Mouse (Mus musculus) liver, embryonic 13.5 days (tissue): Measurements from ENCODE around the gene Lrrk1. TPM values are rescaled to one million over a fixed set of nuclear protein-coding genes. Genes with fewer than 3 reads are reported as not detected.

Source experiments
- ATAC-seq: fragments of 200-750 bp; cut with Nextera tagmentation; 2 replicates; pipeline ENCODE4 v1.8.0; 2017; ENCODE audit warnings: low read depth, mild to moderate bottlenecking, moderate number of reproducible peaks, moderate library complexity
- DNase-seq: peaks from one replicate; pipeline ENCODE4 v3.0.0; 2022
- H3K27ac ChIP-seq: fragments of 300-500 bp; sonication (generic); 2 replicates; pipeline ENCODE4 v1.5.1; 2015; ENCODE audit warnings: moderate library complexity, mild to moderate bottlenecking, inconsistent platforms
- H3K27me3 ChIP-seq: fragments of 300-500 bp; sonication (generic); 2 replicates; pipeline ENCODE4 v1.6.1; 2015; ENCODE audit warnings: mild to moderate bottlenecking, inconsistent platforms
- H3K36me3 ChIP-seq: fragments of 300-500 bp; sonication (generic); 2 replicates; pipeline ENCODE4 v1.6.1; 2015; ENCODE audit warnings: mild to moderate bottlenecking, inconsistent platforms
- H3K4me1 ChIP-seq: fragments of 300-500 bp; sonication (generic); replicated peaks from 2 replicates; pipeline ENCODE4 v1.6.1; 2015; ENCODE audit warnings: inconsistent platforms
- H3K4me2 ChIP-seq: fragments of 300-500 bp; sonication (generic); 2 replicates; pipeline ENCODE4 v1.6.1; 2015; ENCODE audit warnings: inconsistent platforms, mild to moderate bottlenecking, moderate library complexity
- H3K4me3 ChIP-seq: fragments of 300-500 bp; sonication (generic); replicated peaks from 2 replicates; pipeline ENCODE4 v1.5.1; 2015; ENCODE audit warnings: mild to moderate bottlenecking, inconsistent platforms
- H3K9ac ChIP-seq: fragments of 300-500 bp; sonication (generic); 2 replicates; pipeline ENCODE4 v1.6.1; 2015; ENCODE audit warnings: mild to moderate bottlenecking, inconsistent platforms
- H3K9me3 ChIP-seq: fragments of 300-500 bp; sonication (generic); replicated peaks from 2 replicates; pipeline ENCODE4 v1.6.1; 2016; ENCODE audit warnings: inconsistent platforms
- WGBS: fragments of 180-500 bp; shearing (Covaris S2); methylation state at CpG from one replicate; pipeline ENCODE4 v1.1.7; 2015; ENCODE audit not compliant: insufficient replicate concordance; 5-methylcytosine and 5-hydroxymethylcytosine counted together
- polyA plus RNA-seq: library from polyadenylated mRNA; unstranded; fragments of >200 nt; fragmentation: Nextera tagmentation; extraction: Ambion mirVana; gene quantifications from 2 replicates; pipeline ENCODE4 v1.2.1, GENCODE M21; 2015

Lrrk1 gene
- polyA plus RNA-seq, 1 experiment from 2014 or later, result 4.2 TPM

GRCm38 (mm10) chr7:66253975-66254651 is 134.0 kb downstream of the Lrrk1 start:
- H3K9ac ChIP-seq, result no peak overlapping the region
- peaks cover 51% of the 10 kb centered on the region for H3K4me1 ChIP-seq
- H3K9me3 ChIP-seq, result no peaks in the 10 kb centered on the region
- no peak overlapping the region for H3K27ac ChIP-seq
- DNase-seq (no peak), ATAC-seq (no peak)
- H3K4me3 ChIP-seq, result no peak overlapping the region
- 49% methylated on average over 8 of the region's 8 CpGs for WGBS
- no peak overlapping the region for H3K4me2 ChIP-seq
- no peaks in the 10 kb centered on the region for H3K36me3 ChIP-seq
- no peaks in the 10 kb centered on the region for H3K27me3 ChIP-seq

GRCm38 (mm10) chr7:66250030-66250429 is 138.1 kb downstream of the Lrrk1 start:
- H3K27me3 ChIP-seq, result no peaks in the 10 kb centered on the region
- no peaks in the 10 kb centered on the region for H3K9me3 ChIP-seq
- no peak overlapping the region for H3K4me3 ChIP-seq
- peaks cover 71% of the 10 kb centered on the region for H3K4me1 ChIP-seq
- 0 out of 2 replicates have a peak overlapping the region, but pooled peaks have one; percentile 48 for H3K27ac ChIP-seq
- no peak overlapping the region for H3K4me2 ChIP-seq
- H3K9ac ChIP-seq, result no peak overlapping the region
- H3K36me3 ChIP-seq, result no peaks in the 10 kb centered on the region
- 13% methylated on average over 6 of the region's 6 CpGs for WGBS
- ATAC-seq, result peak; percentile 83
- DNase-seq, result peak; percentile 76

- 82% methylated on average over 3 of the region's 3 CpGs for WGBS
- DNase-seq, result no peak
- 0 out of 2 replicates have a peak overlapping the region, but pooled peaks have one; percentile 27 for H3K9ac ChIP-seq
- H3K4me1 ChIP-seq, result peaks cover 69% of the 10 kb centered on the region
- no peak overlapping the region for H3K4me3 ChIP-seq
- no peak for ATAC-seq
- H3K27me3 ChIP-seq, result peaks cover 4% of the 10 kb centered on the region; the same call in 1 of the 2 replicates
- H3K9me3 ChIP-seq, result no peaks in the 10 kb centered on the region
- no peaks in the 10 kb centered on the region for H3K36me3 ChIP-seq
- no peak overlapping the region for H3K4me2 ChIP-seq
- H3K27ac ChIP-seq, result peak overlapping the region; percentile 48; the same call in 1 of the 2 replicates
Measured at GRCm38 (mm10) chr7:66249426-66249825, 138.7 kb downstream of the Lrrk1 start.

GRCm38 (mm10) chr7:66249020-66249419 is 139.1 kb downstream of the Lrrk1 start:
- WGBS, result 54% methylated on average over 2 of the region's 2 CpGs
- peaks cover 67% of the 10 kb centered on the region for H3K4me1 ChIP-seq

GRCm38 (mm10) chr7:66248270-66248669 is 139.9 kb downstream of the Lrrk1 start:
- Histone ChIP-seq H3K9ac (peak overlapping the region; percentile 4; the same call in 1 of the 2 replicates), H3K27ac (peak overlapping the region; percentile 49), H3K4me3 (no peak overlapping the region), H3K9me3 (no peaks in the 10 kb centered on the region), H3K27me3 (peaks cover 7% of the 10 kb centered on the region; the same call in 1 of the 2 replicates), H3K36me3 (no peaks in the 10 kb centered on the region), H3K4me1 (peaks cover 59% of the 10 kb centered on the region), H3K4me2 (no peak overlapping the region)
- ATAC-seq (peak; percentile 46), DNase-seq (no peak)

More at GRCm38 (mm10) chr7:66249020-66249419, 139.1 kb downstream of the Lrrk1 start:
- no peak overlapping the region for H3K4me3 ChIP-seq
- peak overlapping the region; percentile 49; the same call in 1 of the 2 replicates for H3K27ac ChIP-seq
- H3K27me3 ChIP-seq, result peaks cover 7% of the 10 kb centered on the region; the same call in 1 of the 2 replicates
- H3K9me3 ChIP-seq, result no peaks in the 10 kb centered on the region
- DNase-seq, result no peak
- ATAC-seq, result no peak
- H3K9ac ChIP-seq, result no peak overlapping the region
- no peak overlapping the region for H3K4me2 ChIP-seq
- H3K36me3 ChIP-seq, result no peaks in the 10 kb centered on the region

GRCm38 (mm10) chr7:66247274-66248021 is 140.7 kb downstream of the Lrrk1 start:
- Histone ChIP-seq H3K36me3 (no peaks in the 10 kb centered on the region), H3K9ac (no peak overlapping the region), H3K4me1 (peaks cover 51% of the 10 kb centered on the region), H3K4me2 (no peak overlapping the region), H3K9me3 (no peaks in the 10 kb centered on the region), H3K27ac (0 out of 2 replicates have a peak overlapping the region, but pooled peaks have one; percentile 49), H3K27me3 (peaks cover 7% of the 10 kb centered on the region; the same call in 1 of the 2 replicates), H3K4me3 (no peak overlapping the region)
- no peak for ATAC-seq
- WGBS, result 59% methylated on average over 12 of the region's 12 CpGs
- no peak for DNase-seq

GRCm38 (mm10) chr7:66246716-66247235 is 141.4 kb downstream of the Lrrk1 start:
- H3K4me1 ChIP-seq, result peaks cover 44% of the 10 kb centered on the region
- peaks cover 7% of the 10 kb centered on the region; the same call in 1 of the 2 replicates for H3K27me3 ChIP-seq
- H3K9ac ChIP-seq, result no peak overlapping the region
- H3K27ac ChIP-seq, result no peak overlapping the region
- no peak for ATAC-seq
- H3K4me2 ChIP-seq, result no peak overlapping the region
- no peaks in the 10 kb centered on the region for H3K9me3 ChIP-seq
- WGBS, result 60% methylated on average over 11 of the region's 11 CpGs
- H3K4me3 ChIP-seq, result no peak overlapping the region
- no peak for DNase-seq
- no peaks in the 10 kb centered on the region for H3K36me3 ChIP-seq

GRCm38 (mm10) chr7:66245646-66246045 is 142.5 kb downstream of the Lrrk1 start:
- Histone ChIP-seq H3K9ac (no peak overlapping the region), H3K36me3 (no peaks in the 10 kb centered on the region), H3K4me1 (peaks cover 41% of the 10 kb centered on the region), H3K4me3 (no peak overlapping the region), H3K4me2 (no peak overlapping the region), H3K9me3 (no peaks in the 10 kb centered on the region), H3K27me3 (peaks cover 7% of the 10 kb centered on the region; the same call in 1 of the 2 replicates), H3K27ac (no peak overlapping the region)
- WGBS, result 78% methylated on average over 5 of the region's 5 CpGs
- DNase-seq (no peak), ATAC-seq (no peak)

GRCm38 (mm10) chr7:66243766-66244325 is 144.3 kb downstream of the Lrrk1 start:
- no peaks in the 10 kb centered on the region for H3K36me3 ChIP-seq
- H3K27ac ChIP-seq, result no peak overlapping the region
- H3K4me3 ChIP-seq, result no peak overlapping the region
- no peak overlapping the region for H3K9ac ChIP-seq
- H3K4me1 ChIP-seq, result peaks cover 24% of the 10 kb centered on the region
- H3K27me3 ChIP-seq, result peaks cover 7% of the 10 kb centered on the region; the same call in 1 of the 2 replicates
- no peaks in the 10 kb centered on the region for H3K9me3 ChIP-seq
- H3K4me2 ChIP-seq, result no peak overlapping the region
- 51% methylated on average over 7 of the region's 7 CpGs for WGBS
- ATAC-seq (no peak), DNase-seq (no peak)

GRCm38 (mm10) chr7:66241855-66242412 is 146.2 kb downstream of the Lrrk1 start:
- 76% methylated on average over 4 of the region's 4 CpGs for WGBS
- no peak for ATAC-seq
- DNase-seq, result no peak

GRCm38 (mm10) chr7:66238157-66238556 is 150.0 kb downstream of the Lrrk1 start:
- Histone ChIP-seq H3K36me3 (no peaks in the 10 kb centered on the region), H3K9me3 (no peaks in the 10 kb centered on the region), H3K4me2 (no peak overlapping the region), H3K9ac (no peak overlapping the region), H3K27me3 (no peaks in the 10 kb centered on the region), H3K4me1 (peaks cover 16% of the 10 kb centered on the region), H3K4me3 (no peak overlapping the region), H3K27ac (no peak overlapping the region)
- DNase-seq (no peak), ATAC-seq (no peak)
- 91% methylated on average over 3 of the region's 3 CpGs for WGBS

More at GRCm38 (mm10) chr7:66241855-66242412, 146.2 kb downstream of the Lrrk1 start:
- H3K9me3 ChIP-seq, result no peaks in the 10 kb centered on the region
- no peak overlapping the region for H3K27ac ChIP-seq
- H3K4me2 ChIP-seq, result no peak overlapping the region
- H3K36me3 ChIP-seq, result no peaks in the 10 kb centered on the region
- H3K4me1 ChIP-seq, result peaks cover 5% of the 10 kb centered on the region; the same call in 1 of the 2 replicates
- no peak overlapping the region for H3K9ac ChIP-seq
- peaks cover 7% of the 10 kb centered on the region; the same call in 1 of the 2 replicates for H3K27me3 ChIP-seq
- H3K4me3 ChIP-seq, result no peak overlapping the region
